Mouse (Mus musculus) hindlimb bud, embryonic 11.5 days (tissue): ENCODE measurements around the gene Letm1.

Experiments
- DNase-seq: peaks from one replicate; pipeline ENCODE4 v3.0.0-alpha.2; 2012; ENCODE audit warnings: low read depth, low spot score; ENCODE audit errors: extremely low spot score

Letm1 gene

DNA sequence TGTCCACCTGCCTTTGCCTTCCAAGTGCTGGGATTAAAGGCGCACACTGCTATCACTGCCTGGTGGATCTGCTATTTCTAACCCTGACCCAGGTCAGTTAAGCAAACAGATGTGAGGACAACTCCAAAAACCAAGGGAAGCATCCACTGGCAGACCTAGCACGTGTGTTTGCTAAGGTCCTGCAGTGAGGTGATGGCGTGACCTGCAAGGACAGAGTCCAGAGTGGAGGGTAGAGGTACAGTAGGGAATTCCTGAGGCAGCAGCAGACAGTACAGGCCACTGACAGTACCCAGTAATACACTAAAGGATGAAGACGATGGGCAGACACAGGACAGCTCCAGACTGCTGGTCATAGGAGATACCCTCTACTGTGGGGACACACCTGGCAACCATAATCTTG lies 42.1 kb downstream of the Letm1 start:
- no peak for DNase-seq

DNA sequence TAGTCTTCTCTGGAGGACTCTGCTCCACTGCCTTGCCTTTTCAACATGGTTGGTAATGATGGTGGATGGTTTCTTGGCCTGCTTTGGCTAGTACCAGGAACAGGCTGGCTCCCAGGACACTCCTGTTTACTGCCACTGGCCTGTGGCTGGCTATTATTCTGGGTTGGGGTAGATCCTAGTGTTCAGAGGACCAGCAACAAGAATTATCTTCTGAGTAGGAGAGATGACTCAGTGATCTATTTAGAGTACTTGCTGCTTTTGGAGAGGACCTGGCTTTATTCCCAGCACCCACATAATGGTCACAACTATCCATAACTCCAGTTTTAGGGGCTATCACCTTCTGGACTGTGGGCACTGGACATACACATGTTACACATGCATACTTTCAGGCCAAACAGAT lies 44.3 kb downstream of the Letm1 start:
- DNase-seq: no peak

DNA sequence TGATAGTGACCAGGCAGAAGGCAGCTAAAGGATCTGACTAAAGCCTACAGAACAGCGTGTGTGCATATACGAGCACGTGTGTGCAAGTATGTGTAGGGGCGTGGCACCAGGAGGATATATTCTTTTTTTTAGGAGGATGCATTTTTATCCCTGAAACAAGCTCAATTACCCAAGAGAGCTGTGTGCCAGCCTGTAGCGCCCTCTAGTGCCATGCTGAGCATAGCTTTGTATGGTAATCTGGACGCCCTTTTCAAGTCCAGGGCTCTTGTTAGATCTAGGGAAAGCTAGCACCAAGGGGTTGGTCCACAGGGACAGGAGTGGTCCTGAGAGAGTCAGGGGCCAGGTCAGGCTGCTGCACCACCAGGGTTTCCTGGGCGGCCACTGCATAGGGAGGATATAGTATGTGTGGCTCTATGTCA lies 44.7 kb downstream of the Letm1 start:
- peak; percentile 47 for DNase-seq

DNA sequence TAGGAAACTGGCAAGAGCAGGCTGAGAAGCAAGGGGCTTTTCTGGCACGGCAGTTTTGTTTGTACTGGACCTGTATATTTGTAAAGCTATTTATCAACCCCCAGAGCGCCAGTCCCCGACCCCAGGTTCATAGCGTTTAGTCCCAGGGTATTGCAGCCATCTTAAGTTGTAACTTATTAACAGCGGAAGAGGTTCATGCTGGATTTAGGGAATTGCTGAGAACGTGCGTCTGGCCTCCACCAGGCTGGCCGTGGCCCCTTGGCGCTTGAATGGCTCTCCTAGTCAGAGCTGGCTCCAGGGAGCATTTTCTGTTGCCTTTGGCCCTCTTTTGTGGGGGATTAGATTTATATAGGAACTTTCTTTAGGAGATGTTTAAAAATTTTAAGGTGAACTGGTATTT lies 46.4 kb downstream of the Letm1 start:
- DNase-seq: no peak

DNA sequence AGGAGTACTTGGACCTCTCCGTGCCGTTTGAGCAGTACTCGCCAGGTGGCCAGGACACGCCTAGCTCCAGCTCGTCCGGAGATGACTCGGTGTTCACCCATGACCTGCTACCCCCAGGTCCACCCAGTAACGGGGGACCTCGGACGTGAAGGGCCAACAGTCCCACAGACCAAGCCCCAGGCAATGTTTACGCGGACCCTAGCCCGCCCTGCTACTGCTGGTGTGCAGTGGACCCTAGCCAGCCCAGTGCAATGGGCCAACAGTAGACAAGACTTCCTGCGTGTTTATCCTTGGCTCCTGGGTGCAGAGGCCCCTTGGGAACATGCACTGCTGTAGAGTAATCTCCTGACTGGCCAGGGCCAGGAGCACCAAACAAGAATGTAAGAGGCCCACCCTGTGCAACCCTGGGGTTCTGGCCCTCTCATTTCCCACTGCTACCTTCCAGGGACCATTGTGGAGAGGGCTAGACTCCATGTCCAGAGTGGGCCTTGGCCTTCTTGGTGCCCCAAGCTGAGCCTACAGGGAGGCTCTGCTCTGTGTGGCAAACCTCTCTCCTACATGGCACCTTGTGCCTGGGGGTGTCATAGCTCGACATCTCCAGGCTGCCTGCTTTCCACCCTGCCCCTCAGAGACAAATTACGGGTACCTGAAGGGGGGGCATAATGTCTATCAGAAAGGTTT lies 47.1 kb downstream of the Letm1 start:
- DNase-seq: no peak

DNA sequence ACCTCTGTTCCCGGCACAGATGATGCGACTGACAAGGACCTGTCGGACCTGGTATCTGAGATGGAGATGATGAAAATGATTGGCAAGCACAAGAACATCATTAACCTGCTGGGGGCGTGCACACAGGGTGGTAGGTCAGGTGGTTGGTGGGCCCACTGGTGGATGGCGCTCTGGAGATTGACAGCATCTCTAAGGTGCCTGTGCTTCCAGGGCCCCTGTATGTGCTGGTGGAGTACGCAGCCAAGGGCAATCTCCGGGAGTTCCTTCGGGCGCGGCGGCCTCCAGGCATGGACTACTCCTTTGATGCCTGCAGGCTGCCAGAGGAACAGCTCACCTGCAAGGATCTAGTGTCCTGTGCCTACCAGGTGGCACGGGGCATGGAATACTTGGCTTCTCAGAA lies 48.8 kb downstream of the Letm1 start:
- DNase-seq: no peak

DNA sequence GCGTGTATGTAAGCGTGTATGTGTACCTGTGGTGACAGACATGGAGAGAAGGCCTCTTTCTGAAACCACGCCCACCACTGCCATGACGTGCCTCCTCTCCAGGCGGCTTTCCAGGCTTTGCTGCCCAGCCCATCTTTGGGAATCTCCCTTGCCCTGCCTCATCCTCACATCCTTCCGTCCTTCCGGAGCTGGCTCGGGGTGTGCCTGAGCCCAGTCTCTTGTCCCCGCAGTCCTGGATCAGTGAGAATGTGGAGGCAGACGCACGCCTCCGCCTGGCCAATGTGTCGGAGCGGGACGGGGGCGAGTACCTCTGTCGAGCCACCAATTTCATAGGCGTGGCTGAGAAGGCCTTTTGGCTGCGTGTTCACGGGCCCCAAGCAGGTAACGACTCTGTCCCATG lies 51.6 kb downstream of the Letm1 start:
- DNase-seq: no peak

DNA sequence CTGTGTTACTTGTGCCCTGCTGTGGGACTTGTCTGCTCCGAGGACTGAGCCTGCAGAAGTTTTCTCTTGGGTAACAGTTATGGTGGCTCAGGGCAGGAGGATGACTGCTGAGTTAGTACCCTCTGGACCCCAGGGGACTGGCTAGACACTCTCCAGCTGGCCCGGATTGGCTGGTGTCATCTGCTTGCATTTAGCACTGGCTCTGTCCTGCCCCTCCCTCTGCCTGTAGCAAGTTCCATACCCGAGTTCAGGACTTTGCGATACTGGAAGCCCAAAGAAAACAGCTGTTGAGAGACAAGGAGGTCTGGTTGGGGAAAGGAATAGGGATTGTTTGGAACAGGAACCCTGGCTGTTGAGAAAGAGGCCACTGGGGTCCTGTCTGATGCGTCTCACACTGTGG lies 52.1 kb downstream of the Letm1 start:
- no peak for DNase-seq

DNA sequence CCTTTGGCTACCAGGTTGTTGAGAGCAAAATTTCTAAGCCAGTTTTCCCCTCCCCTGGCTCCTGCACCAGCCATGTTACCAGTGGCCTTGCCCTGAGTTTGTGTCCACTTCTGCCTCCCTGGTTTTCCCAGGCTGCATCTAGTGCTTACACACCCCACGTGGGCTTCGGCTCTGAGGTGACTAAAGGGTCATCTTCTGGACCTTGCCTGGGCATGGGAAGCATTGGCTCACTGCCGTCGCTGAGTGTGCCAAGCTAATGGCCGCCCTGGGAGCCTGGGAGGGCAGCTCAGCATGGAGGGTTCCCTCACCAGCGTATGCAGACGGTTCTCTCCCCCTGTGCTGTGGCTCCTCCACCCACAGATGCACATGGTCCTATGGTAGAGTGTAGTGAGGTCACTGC lies 53.8 kb downstream of the Letm1 start:
- DNase-seq: no peak

DNA sequence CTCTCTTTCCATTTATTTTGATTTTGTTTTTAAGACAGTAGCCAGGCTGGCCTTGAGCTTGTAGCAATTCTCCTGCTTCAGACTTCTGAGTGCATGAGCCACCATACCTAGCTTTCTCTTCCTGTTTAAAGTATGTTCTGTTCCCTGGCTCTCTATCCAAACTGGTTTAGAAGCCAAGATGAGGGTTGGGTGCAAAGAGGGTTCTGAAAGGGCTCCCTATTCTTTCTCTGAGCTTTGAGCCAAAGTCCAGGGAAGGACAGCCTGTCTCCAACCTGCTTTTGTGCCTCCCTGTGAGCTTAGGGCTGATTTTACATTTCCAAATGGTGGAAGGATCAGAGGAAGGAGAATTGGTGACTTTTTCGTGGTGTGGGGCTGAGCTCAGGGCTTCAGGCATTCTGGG lies 55.7 kb downstream of the Letm1 start:
- DNase-seq: no peak

DNA sequence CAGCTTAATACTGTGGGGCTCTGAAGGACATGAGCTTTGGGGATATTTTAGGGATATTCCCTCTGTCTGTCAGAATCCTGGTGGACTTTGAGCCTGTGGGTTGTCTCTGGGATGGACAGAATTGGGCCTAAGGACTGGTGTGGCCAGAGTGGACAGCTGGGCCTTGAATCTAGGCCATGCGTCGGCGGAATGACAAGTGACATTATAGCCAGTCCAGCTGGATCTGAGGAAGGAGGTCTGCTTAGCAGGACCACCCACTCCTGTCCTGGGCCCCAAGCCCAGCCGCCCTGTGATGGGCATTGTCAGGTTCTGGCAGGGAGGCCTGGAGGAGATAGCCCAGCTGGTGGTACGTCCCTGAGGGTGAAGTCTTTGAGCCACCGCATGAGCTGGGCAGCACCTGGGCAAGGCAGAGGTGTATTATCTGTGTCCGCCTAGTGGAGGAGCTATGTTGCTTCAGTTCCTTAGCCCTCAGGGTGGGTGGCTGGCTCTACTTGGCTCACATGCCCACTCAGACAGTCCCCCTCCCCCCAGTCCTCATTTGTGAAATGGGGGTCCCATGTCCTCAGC lies 56.5 kb downstream of the Letm1 start:
- no peak for DNase-seq

DNA sequence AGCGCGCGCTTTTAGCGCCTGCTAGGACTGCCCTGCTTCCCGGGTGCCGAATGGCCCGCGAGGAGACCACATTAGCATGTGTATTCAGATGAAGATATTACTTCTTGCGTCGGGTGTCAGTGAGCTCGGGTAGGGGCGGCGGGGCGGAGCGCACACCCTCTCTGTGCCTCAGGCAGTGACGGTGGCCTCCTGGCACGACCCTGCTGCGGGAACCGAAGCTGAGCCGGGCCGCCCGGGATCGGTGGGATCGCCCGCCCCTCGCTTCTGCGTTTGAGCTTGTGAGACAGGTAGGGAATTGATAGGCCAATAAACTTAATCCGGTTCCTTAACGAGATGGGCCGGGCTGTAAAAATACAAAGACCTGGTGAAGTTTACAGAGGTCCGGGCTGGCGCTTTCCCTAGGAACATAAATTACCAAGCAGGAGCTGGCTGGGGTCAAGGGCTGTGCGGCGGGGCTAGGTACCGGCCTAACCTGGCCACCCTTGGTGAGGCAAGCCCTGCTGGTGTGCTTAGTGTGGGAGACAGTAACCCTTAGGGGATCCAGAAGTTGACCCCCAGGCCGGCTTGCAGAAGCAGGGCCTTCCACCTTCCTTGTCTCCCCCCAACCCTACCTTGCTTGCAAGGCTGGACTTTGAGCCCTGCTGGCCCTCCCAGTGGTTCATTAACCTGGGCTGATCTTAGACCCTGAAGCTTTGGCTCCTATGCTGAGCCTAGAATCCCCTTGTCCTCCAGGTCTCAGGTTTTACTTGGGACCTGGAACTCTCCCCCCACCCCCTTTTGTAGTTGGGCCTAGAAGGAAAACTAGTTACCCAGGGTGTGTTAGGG lies 58.8 kb downstream of the Letm1 start:
- no peak for DNase-seq

DNA sequence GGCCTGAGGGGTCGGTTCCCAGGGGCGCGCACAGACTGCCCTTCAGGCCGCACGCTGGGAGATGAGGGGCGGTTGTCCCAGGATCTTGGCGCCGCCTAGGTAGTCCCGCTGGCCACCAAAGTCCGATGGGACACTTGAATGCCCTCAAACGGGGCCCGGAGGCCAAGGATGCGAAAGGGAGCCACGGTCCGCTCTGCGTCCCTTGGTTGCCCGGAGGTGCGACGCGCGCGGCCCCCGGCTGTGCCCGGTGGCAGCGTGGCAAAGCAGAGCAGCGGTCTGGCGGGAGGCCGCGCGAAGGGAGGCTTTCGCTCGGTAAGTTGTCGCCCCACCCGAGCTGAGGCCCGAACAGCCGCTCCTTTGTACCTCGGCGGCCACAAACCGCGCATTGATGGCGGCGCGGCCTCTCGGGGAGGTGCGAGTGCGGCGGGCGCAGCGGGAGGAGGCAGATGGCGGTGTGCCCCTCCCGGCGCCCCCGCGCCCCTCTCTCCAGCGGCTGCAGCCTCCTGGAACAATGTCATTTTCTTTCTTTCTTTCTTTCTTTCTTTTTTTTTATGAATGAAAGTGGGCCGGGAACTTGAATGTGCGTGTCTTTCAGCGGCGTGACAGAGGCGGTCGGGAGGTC lies 59.5 kb downstream of the Letm1 start:
- DNase-seq: no peak

DNA sequence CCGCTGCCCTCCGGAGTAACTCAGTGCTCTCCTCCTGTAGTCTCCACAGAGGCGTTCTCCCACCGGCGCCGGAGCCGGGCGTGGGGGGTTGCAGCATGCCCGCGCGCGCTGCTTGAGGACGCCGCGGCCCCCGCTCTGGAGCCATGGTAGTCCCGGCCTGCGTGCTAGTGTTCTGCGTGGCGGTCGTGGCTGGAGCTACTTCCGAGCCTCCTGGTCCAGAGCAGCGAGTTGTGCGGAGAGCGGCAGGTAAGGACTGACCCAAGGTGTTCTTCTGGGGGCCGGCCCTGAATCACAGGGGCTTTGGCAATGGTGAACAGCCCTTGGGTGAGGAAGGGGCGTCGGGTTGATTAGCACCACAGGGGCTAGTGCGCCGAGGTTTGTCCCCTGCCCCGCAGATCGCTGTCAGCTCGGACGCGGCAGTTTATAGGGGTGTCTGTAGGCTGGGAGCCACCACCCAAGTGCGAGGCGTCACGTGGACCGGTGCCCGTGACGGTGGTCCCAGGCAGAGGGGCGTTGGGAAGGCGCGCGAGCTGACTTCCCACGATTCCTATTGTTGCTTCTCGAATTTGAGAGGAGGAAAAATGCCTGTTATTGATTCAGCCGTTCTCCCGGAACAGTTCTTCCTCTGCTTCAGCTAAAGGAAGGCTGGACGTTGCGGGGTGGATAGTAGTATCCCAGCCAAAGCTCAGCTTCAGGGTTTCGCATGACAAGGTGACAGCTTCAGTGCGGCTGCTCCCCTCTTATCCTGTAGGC lies 60.2 kb downstream of the Letm1 start:
- DNase-seq: no peak

DNA sequence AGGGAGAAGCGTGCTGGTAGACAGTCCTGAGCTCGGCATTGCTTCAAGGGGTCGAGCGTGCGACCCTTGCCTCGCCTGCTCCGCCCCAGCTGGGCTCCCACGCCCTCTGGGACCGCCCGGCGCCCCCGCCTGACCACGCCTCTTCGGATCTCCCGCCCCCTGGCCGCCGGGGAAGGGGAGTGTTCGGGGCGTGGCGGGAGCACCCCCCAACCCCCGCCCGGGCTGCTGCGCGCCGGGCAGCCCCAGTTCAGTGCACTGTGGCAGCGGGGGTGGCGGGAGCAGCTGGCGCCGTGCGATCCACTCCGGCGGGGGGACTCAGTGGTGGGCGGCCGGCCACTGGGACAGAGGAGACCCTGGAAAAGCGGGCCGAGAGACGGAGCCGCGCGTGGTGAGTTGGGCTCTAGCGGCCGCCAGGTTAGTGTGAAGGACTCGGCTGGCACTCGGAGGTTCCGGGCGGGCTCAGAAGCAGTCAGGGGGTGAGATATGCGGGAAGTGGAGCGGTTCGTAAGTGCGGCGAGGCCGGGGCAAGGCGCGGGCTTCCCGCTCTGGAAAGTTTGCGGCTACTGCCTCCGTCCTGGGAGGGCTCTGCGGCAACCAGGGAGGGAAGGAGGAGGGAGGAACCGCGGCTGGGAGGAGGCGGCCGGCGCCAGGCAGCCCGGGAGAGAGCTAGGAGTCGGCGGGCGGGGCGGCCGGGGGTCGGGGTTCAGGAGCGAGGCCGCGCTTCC lies 60.9 kb downstream of the Letm1 start, which contains the start of gene Fgfr3:
Gene Fgfr3 (plus strand): TSS at position 134 of the 725 bp plus-strand sequence.
- no peak for DNase-seq

DNA sequence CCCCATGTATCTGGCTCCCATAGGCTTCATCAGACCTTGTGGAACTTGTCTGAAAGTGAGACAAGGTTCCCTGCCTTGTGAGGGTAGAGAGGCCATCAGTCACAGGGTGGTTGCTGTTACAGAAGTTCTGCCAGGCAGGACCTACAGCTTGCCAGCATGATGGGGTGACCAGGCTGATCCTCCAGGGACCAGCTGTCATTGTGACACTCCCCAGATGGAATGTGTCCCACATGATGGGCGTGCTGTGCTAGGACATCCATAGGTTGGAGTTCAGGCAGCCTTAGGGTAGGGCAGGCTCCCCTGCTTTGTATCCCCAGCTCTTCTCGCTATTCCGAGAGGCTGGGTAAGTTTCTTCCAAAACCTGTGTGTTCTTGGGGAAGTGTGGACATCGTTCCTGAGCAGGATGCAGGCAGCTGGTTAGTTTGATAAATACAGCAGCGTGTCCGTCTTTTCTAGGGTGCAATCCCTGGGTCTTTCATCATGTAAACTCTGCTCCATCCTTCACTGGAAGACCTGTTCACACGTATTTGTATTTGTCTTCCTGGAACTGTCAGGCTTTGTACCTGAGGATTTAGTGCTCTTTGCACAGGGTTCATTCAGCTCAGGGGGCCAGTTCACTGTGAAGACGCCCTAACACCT lies 61.6 kb downstream of the Letm1 start:
- DNase-seq: no peak

DNA sequence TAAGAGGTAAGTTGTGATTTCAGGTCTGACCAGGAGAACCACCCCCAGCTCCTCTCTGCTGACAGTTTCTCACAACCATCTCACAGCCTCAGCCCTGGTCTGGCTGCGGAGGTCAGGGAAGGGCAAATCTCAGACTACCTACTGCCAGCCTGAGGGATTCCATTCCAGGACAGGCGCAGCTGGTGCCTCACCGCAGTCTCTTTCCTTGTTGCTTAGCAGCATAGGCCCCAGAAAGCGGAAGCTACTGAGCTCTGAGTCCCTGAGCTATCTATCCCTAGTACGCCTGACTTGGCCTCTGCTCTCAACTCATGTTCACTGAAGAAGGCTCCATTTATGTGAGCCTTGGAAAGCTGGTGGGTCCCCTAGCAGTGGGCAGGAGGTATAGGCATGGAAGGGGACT lies 64.2 kb downstream of the Letm1 start:
- no peak for DNase-seq

DNA sequence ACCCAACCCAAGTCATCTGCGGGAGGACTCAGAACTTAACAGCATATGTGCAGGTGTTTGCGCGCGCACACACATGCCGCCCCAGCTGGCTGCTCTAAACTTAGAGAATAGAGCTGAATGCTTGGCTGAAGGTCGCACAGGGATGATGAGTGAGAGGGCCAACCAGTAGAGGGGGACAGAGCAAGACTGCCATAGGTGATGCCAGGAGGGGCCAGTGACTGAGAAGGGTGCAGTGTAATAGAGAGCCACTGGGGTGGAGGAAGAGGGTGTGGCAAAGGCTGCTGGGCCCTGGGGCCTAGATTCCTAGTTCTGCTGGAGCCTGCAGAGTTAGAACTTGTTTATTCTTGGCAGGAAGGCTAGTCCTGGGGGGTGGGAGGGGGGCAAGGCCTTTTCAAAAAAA lies 66.2 kb downstream of the Letm1 start:
- DNase-seq: no peak

DNA sequence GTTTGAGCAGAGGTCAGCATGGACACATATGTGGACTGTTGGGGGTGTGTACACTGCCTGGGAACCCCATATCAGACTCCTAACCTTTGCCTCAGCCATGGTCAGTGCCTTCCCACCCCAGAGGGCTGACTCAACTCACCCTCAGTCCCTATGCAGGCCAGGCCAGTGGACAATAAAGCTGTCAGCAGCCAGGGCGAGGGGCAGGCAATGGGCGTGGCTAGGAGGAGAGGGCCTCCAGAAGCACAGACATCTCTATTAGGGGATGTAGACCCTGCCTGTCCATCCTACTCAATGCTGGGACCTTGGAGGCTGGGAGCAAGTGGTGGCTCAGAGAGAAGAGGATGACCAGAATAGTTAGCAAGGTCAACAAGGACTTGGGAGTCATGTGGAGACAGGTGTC lies 67.4 kb downstream of the Letm1 start:
- DNase-seq: no peak

DNA sequence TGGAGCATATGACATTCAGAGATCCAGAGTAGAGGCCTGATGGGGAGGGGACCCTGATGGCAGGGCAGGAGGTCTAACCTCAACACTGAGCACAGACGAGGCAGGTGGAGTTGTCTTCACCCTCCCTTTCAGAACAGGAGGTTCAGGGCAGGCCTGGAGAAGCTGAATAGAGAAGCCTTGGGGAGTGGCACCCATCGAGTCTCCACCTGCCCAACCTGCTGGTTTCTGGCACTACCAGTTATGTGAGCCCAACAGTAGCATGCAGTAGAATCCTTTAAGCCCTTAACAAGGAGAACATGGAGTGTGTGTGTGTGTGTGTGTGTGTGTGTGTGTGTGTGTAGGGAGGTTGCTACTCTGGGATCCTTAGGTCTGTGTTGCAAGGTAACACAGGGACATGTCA lies 70.1 kb downstream of the Letm1 start:
- no peak for DNase-seq
